Mouse (Mus musculus) ES-E14 (cell line): ENCODE results near the gene Fstl3.

Source experiments
- HCFC1 ChIP-seq: IDR thresholded peaks from 2 replicates; pipeline ENCODE4 v1.6.1; 2012; ENCODE audit warnings: low read length, inconsistent platforms, borderline replicate concordance; ENCODE audit not compliant: insufficient read depth
- MAFK ChIP-seq: IDR thresholded peaks from 2 replicates; pipeline ENCODE4 v1.6.1; 2014; ENCODE audit warnings: mild to moderate bottlenecking, low read depth, low read length, inconsistent platforms; ENCODE audit not compliant: insufficient read depth
- ZC3H11A ChIP-seq: IDR thresholded peaks from 2 replicates; pipeline ENCODE4 v1.6.1; 2012; ENCODE audit warnings: low read depth, mild to moderate bottlenecking, inconsistent platforms, low read length, borderline replicate concordance
- ZNF384 ChIP-seq: IDR thresholded peaks from 2 replicates; pipeline ENCODE4 v1.6.1; 2012; ENCODE audit warnings: low read depth, low read length, inconsistent platforms

DNA sequence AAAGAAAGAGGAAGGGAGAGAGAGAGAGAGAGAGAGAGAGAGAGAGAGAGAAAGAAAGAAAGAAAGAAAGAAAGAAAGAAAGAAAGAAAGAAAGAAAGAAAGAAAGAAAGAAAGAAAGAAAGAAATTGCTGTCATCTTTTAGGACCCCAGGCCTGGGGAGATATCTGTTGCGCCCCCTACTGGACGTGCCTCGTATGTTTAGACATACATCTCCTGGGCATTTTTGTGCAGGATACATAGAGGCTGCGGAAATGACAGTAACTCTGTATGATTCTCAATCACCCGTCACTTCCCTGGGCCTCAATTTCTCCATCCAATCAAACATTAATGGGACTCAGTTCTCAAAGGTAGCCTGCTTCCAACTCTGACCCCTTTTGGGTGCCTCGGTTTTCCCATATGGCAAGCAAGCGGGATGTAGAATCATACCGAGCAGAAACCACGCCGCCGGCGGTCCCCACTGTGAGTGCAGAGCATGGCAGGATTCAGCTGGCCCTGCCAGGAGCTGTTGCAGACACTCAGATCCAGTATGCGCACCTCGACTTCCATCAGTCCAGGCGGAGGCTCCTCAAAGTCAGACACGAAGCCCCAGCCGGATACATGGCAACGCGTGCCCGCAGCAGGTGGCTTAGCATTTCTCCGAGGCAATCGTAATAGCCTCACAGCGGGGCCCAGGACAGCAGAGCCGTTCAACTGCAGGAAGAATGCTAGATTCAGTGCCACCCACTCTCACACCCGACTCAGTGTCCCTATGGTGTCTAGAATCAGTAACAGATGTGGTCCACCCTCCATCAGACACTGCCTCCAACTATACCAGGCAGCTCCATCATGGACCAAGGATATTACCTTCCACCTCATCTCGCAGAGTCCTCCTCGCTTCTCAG lies 7.1 kb downstream of the Fstl3 start:
- no peak for TF ChIP-seq ZC3H11A
- TF ChIP-seq ZNF384, result no peak
- TF ChIP-seq HCFC1, result no peak
- TF ChIP-seq MAFK, result no peak
